Mouse (Mus musculus): ENCODE measurements around the gene Tbc1d10b. TPM values are rescaled to one million over a fixed set of nuclear protein-coding genes. Genes with fewer than 3 reads are reported as not detected.

Tbc1d10b gene
- polyA plus RNA-seq, 1 experiment from 2014 or later = 15.0 TPM

- no peaks in the 10 kb centered on the region for H3K27me3 ChIP-seq (replicated peaks; ENCODE audit: control insufficient read depth, insufficient read depth, low read length)
- H3K27ac ChIP-seq (ENCODE audit: low read depth, low read length) = no peak overlapping the region
- H3K9me3 ChIP-seq (ENCODE audit: control insufficient read depth) = no peaks in the 10 kb centered on the region
- H3K4me1 ChIP-seq (replicated peaks; ENCODE audit: control insufficient read depth, insufficient read depth, low read length) = 0 out of 2 replicates have a peak, but pooled peaks cover 3% of the 10 kb centered on the region
- TF ChIP-seq CTCF (IDR thresholded peaks at IDR 0.05; ENCODE audit: low read depth) = no peak
- no peaks in the 10 kb centered on the region for H3K36me3 ChIP-seq (ENCODE audit: control insufficient read depth, insufficient read depth)
- ATAC-seq = no peak
- 47% methylated on average over 21 of the region's 21 CpGs for WGBS
- peak overlapping the region; percentile 35; the same call in 1 of the 2 replicates for H3K9ac ChIP-seq (ENCODE audit: low read depth, low read length)
- H3K4me2 ChIP-seq (replicated peaks; ENCODE audit: low read depth) = peak overlapping the region; percentile 68
- peak overlapping the region; percentile 33 for H3K4me3 ChIP-seq (ENCODE audit: low read depth, low read length)
Observed at GRCm38 (mm10) chr7:127214521-127214920, 6.3 kb upstream of the Tbc1d10b start.

- no peak for ATAC-seq
- no peak for TF ChIP-seq CTCF (IDR thresholded peaks at IDR 0.05; ENCODE audit: low read depth)
- Histone ChIP-seq H3K9ac (ENCODE audit: low read depth, low read length) (no peak overlapping the region), H3K4me2 (replicated peaks; ENCODE audit: low read depth) (no peak overlapping the region), H3K27me3 (replicated peaks; ENCODE audit: control insufficient read depth, insufficient read depth, low read length) (no peaks in the 10 kb centered on the region), H3K4me1 (replicated peaks; ENCODE audit: control insufficient read depth, insufficient read depth, low read length) (0 out of 2 replicates have a peak, but pooled peaks cover 3% of the 10 kb centered on the region), H3K9me3 (ENCODE audit: control insufficient read depth) (no peaks in the 10 kb centered on the region), H3K36me3 (ENCODE audit: control insufficient read depth, insufficient read depth) (no peaks in the 10 kb centered on the region), H3K4me3 (ENCODE audit: low read depth, low read length) (no peak overlapping the region), H3K27ac (ENCODE audit: low read depth, low read length) (no peak overlapping the region)
- WGBS = 67% methylated on average over 12 of the region's 12 CpGs
Observed at GRCm38 (mm10) chr7:127213930-127214329, 5.7 kb upstream of the Tbc1d10b start.

- Histone ChIP-seq H3K27ac (ENCODE audit: low read depth, low read length) (no peak overlapping the region), H3K4me1 (replicated peaks; ENCODE audit: control insufficient read depth, insufficient read depth, low read length) (0 out of 2 replicates have a peak, but pooled peaks cover 3% of the 10 kb centered on the region), H3K9ac (ENCODE audit: low read depth, low read length) (no peak overlapping the region), H3K36me3 (ENCODE audit: control insufficient read depth, insufficient read depth) (no peaks in the 10 kb centered on the region), H3K9me3 (ENCODE audit: control insufficient read depth) (no peaks in the 10 kb centered on the region), H3K4me3 (ENCODE audit: low read depth, low read length) (no peak overlapping the region), H3K27me3 (replicated peaks; ENCODE audit: control insufficient read depth, insufficient read depth, low read length) (no peaks in the 10 kb centered on the region), H3K4me2 (replicated peaks; ENCODE audit: low read depth) (no peak overlapping the region)
- no peak for ATAC-seq
- 53% methylated on average over 7 of the region's 7 CpGs for whole genome bisulfite sequencing
- TF ChIP-seq CTCF (IDR thresholded peaks at IDR 0.05; ENCODE audit: low read depth) = peak; percentile 82
Observed at GRCm38 (mm10) chr7:127213485-127213884, 5.2 kb upstream of the Tbc1d10b start.

- H3K36me3 ChIP-seq (ENCODE audit: control insufficient read depth, insufficient read depth) = no peaks in the 10 kb centered on the region
- WGBS = 92% methylated on average over 12 of the region's 12 CpGs
- H3K27me3 ChIP-seq (replicated peaks; ENCODE audit: control insufficient read depth, insufficient read depth, low read length) = no peaks in the 10 kb centered on the region
- H3K4me1 ChIP-seq (replicated peaks; ENCODE audit: control insufficient read depth, insufficient read depth, low read length) = 0 out of 2 replicates have a peak, but pooled peaks cover 3% of the 10 kb centered on the region
- H3K9me3 ChIP-seq (ENCODE audit: control insufficient read depth) = no peaks in the 10 kb centered on the region
- ATAC-seq = no peak
- no peak overlapping the region for H3K4me3 ChIP-seq (ENCODE audit: low read depth, low read length)
- H3K9ac ChIP-seq (ENCODE audit: low read depth, low read length) = no peak overlapping the region
- H3K27ac ChIP-seq (ENCODE audit: low read depth, low read length) = no peak overlapping the region
- TF ChIP-seq CTCF (IDR thresholded peaks at IDR 0.05; ENCODE audit: low read depth) = no peak
- H3K4me2 ChIP-seq (replicated peaks; ENCODE audit: low read depth) = no peak overlapping the region
Observed at GRCm38 (mm10) chr7:127212432-127213250, 4.4 kb upstream of the Tbc1d10b start.

GRCm38 (mm10) chr7:127211014-127211745 lies 2.9 kb upstream of the Tbc1d10b start:
- Histone ChIP-seq H3K27ac (ENCODE audit: low read depth, low read length) (no peak overlapping the region), H3K4me3 (ENCODE audit: low read depth, low read length) (no peak overlapping the region), H3K27me3 (replicated peaks; ENCODE audit: control insufficient read depth, insufficient read depth, low read length) (no peaks in the 10 kb centered on the region), H3K4me2 (replicated peaks; ENCODE audit: low read depth) (no peak overlapping the region), H3K4me1 (replicated peaks; ENCODE audit: control insufficient read depth, insufficient read depth, low read length) (0 out of 2 replicates have a peak, but pooled peaks cover 3% of the 10 kb centered on the region), H3K9ac (ENCODE audit: low read depth, low read length) (no peak overlapping the region), H3K9me3 (ENCODE audit: control insufficient read depth) (no peaks in the 10 kb centered on the region), H3K36me3 (ENCODE audit: control insufficient read depth, insufficient read depth) (no peaks in the 10 kb centered on the region)
- WGBS = 63% methylated on average over 5 of the region's 5 CpGs
- no peak for ATAC-seq
- TF ChIP-seq CTCF (IDR thresholded peaks at IDR 0.05; ENCODE audit: low read depth) = no peak

GRCm38 (mm10) chr7:127210266-127210665 lies 2.0 kb upstream of the Tbc1d10b start:
- no peak for TF ChIP-seq CTCF (IDR thresholded peaks at IDR 0.05; ENCODE audit: low read depth)
- ATAC-seq = no peak
- H3K27ac ChIP-seq (ENCODE audit: low read depth, low read length) = no peak overlapping the region
- no peaks in the 10 kb centered on the region for H3K27me3 ChIP-seq (replicated peaks; ENCODE audit: control insufficient read depth, insufficient read depth, low read length)
- H3K4me1 ChIP-seq (replicated peaks; ENCODE audit: control insufficient read depth, insufficient read depth, low read length) = 0 out of 2 replicates have a peak, but pooled peaks cover 3% of the 10 kb centered on the region
- no peaks in the 10 kb centered on the region for H3K36me3 ChIP-seq (ENCODE audit: control insufficient read depth, insufficient read depth)
- WGBS = 89% methylated on average over 4 of the region's 4 CpGs
- H3K9me3 ChIP-seq (ENCODE audit: control insufficient read depth) = no peaks in the 10 kb centered on the region
- H3K9ac ChIP-seq (ENCODE audit: low read depth, low read length) = no peak overlapping the region
- no peak overlapping the region for H3K4me2 ChIP-seq (replicated peaks; ENCODE audit: low read depth)
- no peak overlapping the region for H3K4me3 ChIP-seq (ENCODE audit: low read depth, low read length)
